Mouse (Mus musculus): ENCODE measurements around the gene Kcnj9.

DNA sequence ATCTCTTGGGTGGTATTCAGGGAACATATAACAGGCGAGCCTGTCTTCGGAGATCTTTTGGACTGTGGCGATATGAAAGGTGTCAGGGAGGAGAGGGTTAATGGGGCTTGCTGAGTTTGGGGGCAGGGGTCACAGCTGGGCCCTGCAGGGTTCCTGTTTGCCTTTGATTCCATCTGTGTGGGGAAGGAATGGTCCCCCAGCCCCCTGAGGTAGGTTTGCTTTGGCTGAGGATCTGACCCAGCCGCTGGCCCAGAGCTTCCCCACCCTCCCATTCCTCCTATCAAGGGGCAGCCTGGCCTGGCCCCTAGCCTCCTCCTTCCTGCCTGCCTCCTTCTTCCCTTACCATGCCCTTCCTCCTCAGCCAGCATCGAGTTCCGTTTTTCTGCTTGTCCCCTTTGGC, 26.3 kb downstream of the Kcnj9 start:
- TF ChIP-seq CTCF (IDR thresholded peaks at IDR 0.05; ENCODE audit: borderline replicate concordance, extremely low read depth, insufficient read depth, insufficient read length) (no peak), POLR2A (IDR thresholded peaks at IDR 0.05; ENCODE audit: borderline replicate concordance, extremely low read depth, insufficient read depth, insufficient read length, poor library complexity, severe bottlenecking) (no peak)
